Mouse (Mus musculus): ENCODE data around the gene Ndufa12.

Ndufa12 gene

DNA sequence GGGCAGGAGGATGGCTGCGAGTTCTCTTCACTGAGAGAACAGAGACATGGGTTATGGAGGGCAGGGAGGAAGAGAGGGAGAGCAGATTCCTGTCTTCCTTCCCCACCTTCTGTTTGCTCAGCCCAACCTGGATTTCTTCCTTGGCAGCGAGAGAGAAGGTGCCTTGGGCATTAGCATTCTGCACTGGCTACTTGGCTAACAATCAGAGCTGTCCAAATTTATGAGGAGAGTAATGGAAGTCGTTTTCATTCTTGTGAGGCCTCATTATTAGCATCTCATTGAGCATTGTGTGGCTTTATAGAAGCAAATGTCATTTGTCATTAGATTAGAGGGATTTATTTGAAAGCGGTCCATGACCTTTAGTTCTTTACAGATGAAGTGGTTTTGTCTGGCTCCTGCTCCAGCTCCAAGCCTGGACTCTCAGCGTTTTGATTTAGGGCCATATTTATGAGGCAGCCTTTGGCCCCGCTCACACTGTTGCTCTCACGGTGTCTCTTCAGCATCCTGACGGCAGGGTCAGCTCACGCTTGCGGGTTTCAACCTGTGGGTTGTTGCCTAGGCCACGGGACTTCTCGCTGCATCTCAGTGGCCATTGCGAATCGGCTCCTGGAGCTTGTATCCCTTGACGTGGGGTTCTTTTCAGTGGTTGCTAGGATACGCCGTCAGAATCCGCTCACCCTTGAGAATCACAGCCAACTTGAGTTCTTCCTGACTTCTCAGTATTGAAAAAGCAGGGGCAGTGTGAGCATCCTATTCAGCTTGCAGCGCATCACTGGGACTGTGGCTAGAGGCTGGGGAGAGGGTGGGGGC, 31.9 kb downstream of the Ndufa12 start:
- CTCF ChIA-PET = no interaction called here

DNA sequence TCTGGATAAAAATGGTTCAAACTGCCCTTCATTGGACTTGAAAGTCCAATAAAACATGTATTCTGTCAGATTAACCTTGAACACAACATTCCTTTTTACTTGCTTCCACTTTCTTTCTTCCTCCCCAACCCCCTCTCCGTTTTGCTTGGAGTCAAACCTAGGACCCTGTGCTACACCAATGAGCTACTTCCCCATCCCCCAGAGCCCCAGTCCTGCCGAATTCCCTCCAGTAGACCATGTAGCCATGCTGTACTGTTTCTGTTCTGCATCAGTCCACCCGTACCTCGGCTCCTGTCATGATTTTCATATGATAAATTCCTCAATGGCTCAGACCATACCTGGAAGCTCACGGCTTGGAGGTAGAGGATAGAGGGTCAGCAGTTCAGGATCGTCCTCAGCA, 32.5 kb downstream of the Ndufa12 start:
- CTCF ChIA-PET = no interaction called here

DNA sequence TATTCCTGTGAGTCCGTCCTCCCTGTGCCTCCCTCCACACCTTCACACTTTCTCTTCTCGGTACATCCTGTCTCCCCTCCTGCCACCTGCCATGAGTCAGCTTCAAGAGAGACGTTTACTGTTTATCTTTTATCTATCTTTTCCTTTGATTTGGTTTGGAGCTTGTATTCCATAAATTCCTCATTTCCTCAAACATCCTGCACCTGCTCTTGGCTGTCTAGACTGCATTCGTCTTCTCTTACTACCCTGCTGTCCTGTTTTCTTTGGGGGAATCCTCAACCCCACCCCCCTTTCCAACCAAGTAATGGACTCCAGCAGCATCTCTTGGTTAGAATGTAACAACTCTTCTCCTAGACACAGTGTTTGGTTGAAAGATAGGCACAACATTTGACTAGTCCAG, 36.7 kb downstream of the Ndufa12 start:
- CTCF ChIA-PET = no interaction called here

DNA sequence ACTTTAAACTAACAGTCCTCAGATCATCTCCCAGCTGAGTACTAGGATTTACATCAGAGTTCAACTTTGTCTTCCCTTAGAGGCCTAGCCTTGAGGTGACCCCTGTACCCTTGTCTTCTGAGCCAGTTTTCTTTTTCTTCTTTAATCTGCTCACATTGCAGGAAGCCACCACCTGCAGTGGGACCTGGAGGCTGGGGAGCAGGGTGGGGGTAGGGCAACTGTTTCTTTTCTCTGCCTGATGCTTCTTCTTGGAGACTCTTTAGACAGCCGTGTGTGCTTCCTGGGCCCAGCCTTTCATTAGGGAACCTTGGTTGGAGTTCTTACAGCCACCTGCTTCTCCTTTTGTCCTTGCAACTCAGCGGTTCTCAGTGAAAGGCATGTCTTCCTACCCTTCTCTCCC, 42.8 kb downstream of the Ndufa12 start:
- CTCF ChIA-PET = no interaction called here

DNA sequence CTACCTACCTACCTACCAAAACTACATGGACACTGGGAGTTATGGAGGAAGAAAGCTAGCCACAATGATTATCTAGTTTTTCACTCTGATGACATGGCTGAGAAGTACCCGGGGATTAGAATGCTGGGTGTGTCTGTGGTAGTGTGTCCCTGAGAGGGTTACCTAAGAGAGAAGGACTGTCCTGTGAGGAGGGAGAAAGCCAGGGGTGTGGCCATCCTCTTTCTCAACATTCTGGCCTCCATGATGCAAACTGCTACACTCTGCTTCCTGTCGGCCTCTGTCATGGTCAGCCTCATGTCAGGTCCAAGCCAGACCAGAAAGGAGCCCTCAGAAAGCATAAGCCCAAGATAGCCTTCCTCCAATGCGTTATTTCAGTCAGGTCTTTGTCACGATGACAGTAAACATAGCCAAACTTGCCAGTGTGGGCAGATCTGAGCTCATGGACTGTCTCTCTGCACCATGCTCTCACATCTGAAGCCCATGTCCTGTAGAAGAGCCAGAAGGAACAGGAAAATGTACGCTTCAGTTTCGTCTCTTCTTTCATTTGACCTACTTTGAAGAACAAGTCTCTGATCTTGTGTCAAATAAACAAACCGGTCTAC, 49.3 kb downstream of the Ndufa12 start:
- CTCF ChIA-PET = no interaction called here

DNA sequence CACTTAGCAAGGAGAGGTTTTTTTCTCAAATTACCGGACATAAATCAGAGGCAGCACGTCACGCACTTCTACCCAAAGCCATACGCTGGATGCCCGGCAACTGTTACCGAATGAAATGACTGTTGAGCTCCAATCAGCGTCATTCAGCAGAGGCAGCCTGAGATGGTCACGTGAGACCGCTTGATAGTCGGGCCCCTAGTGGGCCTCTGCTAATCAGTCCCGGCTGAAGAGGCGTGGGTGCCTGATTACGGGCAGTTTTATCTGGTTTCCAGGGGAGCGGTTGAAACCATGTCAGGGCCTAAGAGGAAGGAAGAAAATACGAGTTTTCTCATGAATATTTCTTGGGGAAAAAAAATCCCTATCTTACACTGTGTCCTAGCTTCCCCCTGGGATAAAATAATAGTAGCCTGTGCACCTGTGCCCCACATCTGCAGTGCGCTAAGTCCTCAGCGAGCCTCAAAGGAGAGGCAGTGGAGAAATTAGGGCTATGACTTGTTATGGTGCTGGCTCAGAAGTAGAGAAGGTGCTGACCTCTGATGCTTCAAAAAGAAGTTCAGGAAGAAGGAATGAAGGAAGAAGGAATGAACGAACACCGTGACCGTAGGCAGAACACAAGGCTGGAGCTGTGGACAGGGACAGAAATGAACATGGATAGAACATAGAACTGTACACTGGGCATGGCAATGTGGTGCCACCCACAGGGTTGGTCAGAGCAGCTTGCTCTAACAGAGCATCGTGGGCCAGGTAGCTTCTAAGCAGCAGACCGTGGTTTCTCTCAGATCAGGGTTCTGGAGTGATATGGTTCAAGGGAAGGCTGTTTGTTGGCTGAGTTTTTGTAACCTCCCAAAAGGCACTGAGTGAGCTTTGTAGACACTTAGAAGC, 51.3 kb downstream of the Ndufa12 start:
- CTCF ChIA-PET = interaction anchor here (0.7 kb wide), 1 partner anchor 967 kb away, joined by 4 read pairs; no protein-coding TSS in a partner anchor

DNA sequence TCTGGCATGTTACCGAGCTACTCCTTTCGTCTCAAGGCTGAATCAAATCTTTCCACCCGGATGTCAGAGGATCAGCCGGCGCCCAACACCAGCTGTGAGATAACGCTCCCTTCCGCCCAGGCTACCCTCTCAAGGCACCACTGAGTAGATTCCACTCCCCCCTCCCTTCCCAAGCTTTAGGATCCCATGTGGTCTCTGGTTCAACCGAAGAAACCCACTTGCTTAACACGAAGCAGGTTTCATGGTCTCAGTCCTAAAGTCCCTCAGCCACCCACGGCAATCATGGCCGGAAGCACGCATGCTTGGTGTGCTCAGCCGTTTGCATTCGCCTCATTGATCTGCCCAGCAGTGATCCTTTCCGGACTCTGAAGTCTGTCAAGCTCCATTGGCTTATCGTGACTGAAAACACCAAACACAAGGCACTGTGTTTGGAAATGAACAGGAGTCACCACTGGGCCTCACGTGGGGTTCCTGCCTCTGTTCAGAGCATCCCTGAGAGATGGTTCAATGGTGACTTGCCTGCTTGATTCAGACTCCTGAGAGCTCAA, 54.8 kb downstream of the Ndufa12 start:
- CTCF ChIA-PET = no interaction called here

DNA sequence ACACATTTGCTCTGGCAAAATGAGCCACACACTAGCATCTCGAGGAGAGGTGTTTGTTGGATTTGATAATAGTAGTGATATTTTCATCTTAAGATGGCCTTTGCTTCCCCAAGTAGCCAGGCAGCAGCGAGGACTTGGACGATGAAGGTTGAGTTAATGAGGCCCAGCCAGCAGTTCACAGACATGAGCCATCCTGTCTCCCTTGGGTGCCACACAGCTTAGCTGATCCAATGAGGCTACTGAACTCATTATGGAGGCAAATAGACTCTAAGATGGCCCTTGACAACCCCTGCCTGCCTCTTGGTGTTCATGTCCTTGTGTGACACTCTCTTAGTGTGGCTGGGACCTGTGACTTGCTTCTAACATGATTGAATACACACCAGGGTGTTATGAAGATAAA, 56.2 kb downstream of the Ndufa12 start:
- CTCF ChIA-PET = no interaction called here

DNA sequence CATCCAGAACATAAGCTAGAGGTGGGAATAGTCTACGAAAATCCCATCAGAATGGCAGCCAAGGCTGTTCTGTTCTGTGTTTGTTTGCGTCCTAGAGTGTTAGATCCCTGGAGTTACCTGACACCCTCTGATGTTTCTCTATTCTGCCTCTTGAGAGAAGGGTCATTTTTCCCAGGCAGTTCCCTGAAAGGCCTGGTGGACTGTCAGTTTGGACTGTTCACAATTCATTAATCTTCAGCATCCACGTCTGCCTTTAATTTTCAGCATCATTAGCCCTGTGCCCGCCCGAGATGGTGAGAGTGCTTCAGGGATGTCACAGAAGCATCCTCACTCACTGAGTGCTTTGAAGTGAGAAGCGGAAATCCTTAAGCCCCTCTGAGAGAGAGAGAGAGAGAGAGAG, 57.2 kb downstream of the Ndufa12 start:
- CTCF ChIA-PET = no interaction called here

DNA sequence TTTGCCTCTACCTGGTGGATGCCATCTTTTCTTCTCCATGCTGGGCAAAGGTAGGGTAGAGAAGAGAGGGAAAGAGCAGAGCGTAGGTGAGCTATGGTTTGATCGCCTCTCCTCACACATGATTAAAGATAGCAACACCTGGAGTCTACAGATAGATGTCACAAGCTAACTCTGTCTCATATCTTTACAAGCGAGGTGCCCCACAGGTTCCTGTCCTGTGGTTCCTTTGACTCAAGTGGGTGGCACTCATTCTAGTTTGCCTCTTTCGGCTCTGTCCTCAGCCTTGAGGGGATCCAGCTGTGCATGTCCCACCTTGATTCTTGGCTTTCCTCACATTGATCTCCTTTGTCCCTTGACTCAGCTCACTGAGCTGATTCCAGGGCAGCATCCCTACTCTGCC, 58.0 kb downstream of the Ndufa12 start:
- CTCF ChIA-PET = no interaction called here

DNA sequence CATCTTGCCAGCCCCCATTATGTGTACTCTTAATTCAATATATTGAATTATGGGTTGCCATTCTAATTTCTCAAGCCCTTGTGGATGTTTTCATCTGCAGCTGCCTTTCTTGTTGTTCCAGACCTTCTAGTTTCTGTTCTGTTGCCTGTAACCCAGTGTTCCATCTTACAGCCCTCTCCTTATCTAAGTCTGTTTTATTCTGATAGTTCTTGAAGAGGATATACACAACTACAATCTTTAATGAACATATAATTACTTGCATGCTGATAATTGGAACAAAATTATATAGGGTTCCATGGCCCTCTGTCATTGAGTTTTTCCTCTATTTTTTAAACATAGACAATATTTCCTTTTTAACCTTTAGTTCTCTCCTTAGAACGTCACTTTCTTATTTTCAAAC, 62.0 kb downstream of the Ndufa12 start:
- CTCF ChIA-PET = no interaction called here

DNA sequence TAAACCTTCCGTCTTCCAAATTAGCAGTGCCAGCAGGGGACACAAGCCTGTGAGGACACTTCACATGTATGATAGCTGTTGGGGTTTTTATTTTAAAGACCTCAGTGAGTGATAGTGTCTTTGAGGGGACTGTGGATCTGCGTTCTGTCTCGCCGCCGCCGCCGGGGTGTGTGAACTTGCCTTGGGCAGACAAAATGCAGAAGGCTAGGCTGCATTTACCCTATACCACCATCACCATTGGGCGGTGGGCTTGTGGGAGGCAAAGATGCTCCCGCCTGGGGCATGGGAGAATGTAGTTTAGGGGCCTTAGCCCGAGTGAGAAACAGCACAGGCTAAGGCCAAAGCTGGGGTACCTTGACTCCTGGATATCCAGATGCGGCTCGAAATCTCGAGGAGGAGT, 64.1 kb downstream of the Ndufa12 start:
- CTCF ChIA-PET = no interaction called here

DNA sequence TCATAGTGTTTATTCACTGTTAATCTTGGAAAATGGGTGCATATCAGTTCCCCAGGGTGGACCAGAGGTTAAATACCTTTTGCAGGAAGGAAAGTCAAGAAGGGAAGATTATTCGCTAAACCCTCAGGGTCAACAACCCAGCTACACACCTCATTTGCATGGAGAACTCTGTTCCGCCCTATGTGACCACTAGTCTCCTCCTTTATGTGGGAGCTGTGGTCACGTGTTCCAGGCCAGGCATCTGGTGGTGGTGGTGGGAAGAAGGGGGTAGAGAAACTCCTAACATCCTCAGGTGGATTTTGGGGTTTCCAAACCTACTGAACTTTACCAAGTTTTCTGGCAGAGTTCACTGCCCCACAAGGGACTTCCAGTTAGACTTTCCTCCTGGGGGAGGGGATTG, 64.7 kb downstream of the Ndufa12 start:
- CTCF ChIA-PET = no interaction called here

DNA sequence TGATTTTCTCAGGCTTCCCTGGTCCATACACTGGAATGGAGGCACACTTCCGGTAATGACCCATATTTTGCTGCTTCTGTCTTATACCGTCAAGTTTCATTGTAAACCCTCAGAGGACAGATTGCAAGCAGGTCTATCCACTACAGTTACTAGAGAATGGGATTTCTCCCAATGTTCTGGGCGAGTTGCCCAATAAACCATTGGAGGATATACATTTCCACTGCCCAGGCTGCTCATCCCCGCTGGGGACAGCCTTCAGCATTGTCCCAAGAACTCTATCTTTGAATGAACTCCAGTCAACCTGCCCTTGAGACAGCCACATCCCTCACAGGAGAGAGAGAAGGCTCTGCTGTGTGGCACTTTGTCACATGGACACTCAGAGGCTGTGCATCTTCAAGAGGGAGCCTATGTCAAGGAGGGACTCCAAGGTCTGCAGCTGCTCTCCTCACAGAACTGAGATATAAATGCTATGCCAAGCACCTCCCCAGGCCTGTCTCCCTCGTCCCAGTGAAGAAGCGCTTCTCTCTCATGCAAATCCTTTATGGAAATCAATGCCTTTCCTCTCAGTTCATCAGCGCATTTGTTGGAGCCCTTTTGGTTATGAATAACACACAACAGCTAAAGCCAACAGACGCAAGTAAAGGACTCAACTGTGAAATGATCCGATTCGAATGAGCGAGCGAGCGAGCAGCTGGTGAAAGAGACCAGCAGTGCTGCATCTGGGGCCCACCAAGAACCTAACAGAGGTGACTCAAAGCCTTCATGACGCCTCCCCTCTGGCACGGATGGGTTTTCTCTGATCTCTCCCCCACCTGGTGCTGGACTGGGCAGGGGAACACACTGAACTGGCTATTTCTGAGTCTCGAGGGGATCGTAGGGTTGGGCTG, 67.4 kb downstream of the Ndufa12 start:
- CTCF ChIA-PET = no interaction called here
